Mouse (Mus musculus) liver, embryonic 13.5 days (tissue): ENCODE data around the gene Herc1. TPM values are rescaled to one million over a fixed set of nuclear protein-coding genes. Genes with fewer than 3 reads are reported as not detected.
A peak's percentile ranks its signal among the peaks of the same experiment; 100 is the strongest.

Experiments
- ATAC-seq: fragments of 200-750 bp; cut with Nextera tagmentation; 2 replicates; pipeline ENCODE4 v1.8.0; 2017; ENCODE audit warnings: low read depth, mild to moderate bottlenecking, moderate number of reproducible peaks, moderate library complexity
- DNase-seq: peaks from one replicate; pipeline ENCODE4 v3.0.0; 2022
- H3K27ac ChIP-seq: fragments of 300-500 bp; sonication (generic); 2 replicates; pipeline ENCODE4 v1.5.1; 2015; ENCODE audit warnings: moderate library complexity, mild to moderate bottlenecking, inconsistent platforms
- H3K27me3 ChIP-seq: fragments of 300-500 bp; sonication (generic); 2 replicates; pipeline ENCODE4 v1.6.1; 2015; ENCODE audit warnings: mild to moderate bottlenecking, inconsistent platforms
- H3K36me3 ChIP-seq: fragments of 300-500 bp; sonication (generic); 2 replicates; pipeline ENCODE4 v1.6.1; 2015; ENCODE audit warnings: mild to moderate bottlenecking, inconsistent platforms
- H3K4me1 ChIP-seq: fragments of 300-500 bp; sonication (generic); replicated peaks from 2 replicates; pipeline ENCODE4 v1.6.1; 2015; ENCODE audit warnings: inconsistent platforms
- H3K4me2 ChIP-seq: fragments of 300-500 bp; sonication (generic); 2 replicates; pipeline ENCODE4 v1.6.1; 2015; ENCODE audit warnings: inconsistent platforms, mild to moderate bottlenecking, moderate library complexity
- H3K4me3 ChIP-seq: fragments of 300-500 bp; sonication (generic); replicated peaks from 2 replicates; pipeline ENCODE4 v1.5.1; 2015; ENCODE audit warnings: mild to moderate bottlenecking, inconsistent platforms
- H3K9ac ChIP-seq: fragments of 300-500 bp; sonication (generic); 2 replicates; pipeline ENCODE4 v1.6.1; 2015; ENCODE audit warnings: mild to moderate bottlenecking, inconsistent platforms
- H3K9me3 ChIP-seq: fragments of 300-500 bp; sonication (generic); replicated peaks from 2 replicates; pipeline ENCODE4 v1.6.1; 2016; ENCODE audit warnings: inconsistent platforms
- WGBS: fragments of 180-500 bp; shearing (Covaris S2); methylation state at CpG from one replicate; pipeline ENCODE4 v1.1.7; 2015; ENCODE audit not compliant: insufficient replicate concordance; 5-methylcytosine and 5-hydroxymethylcytosine counted together
- polyA plus RNA-seq: library from polyadenylated mRNA; unstranded; fragments of >200 nt; fragmentation: Nextera tagmentation; extraction: Ambion mirVana; gene quantifications from 2 replicates; pipeline ENCODE4 v1.2.1, GENCODE M21; 2015

Herc1 gene
- polyA plus RNA-seq, 1 experiment from 2014 or later = 26.7 TPM

GRCm38 (mm10) chr9:66504518-66504917 is 154.3 kb downstream of the Herc1 start:
- Histone ChIP-seq H3K4me2 (peak overlapping the region; percentile 72; the same call in 1 of the 2 replicates), H3K4me1 (peaks cover 67% of the 10 kb centered on the region), H3K4me3 (no peak overlapping the region), H3K9ac (peak overlapping the region; percentile 71), H3K36me3 (peaks cover 93% of the 10 kb centered on the region), H3K27me3 (no peaks in the 10 kb centered on the region), H3K9me3 (no peaks in the 10 kb centered on the region), H3K27ac (peak overlapping the region; percentile 98)
- ATAC-seq (no peak), DNase-seq (no peak)
- 88% methylated on average over 13 of the region's 13 CpGs for WGBS

GRCm38 (mm10) chr9:66505141-66505917 is 155.1 kb downstream of the Herc1 start:
- H3K9me3 ChIP-seq = no peaks in the 10 kb centered on the region
- peaks cover 93% of the 10 kb centered on the region for H3K36me3 ChIP-seq
- WGBS = 37% methylated on average over 9 of the region's 9 CpGs
- H3K4me3 ChIP-seq = peak overlapping the region; percentile 35
- H3K4me2 ChIP-seq = peak overlapping the region; percentile 72
- no peaks in the 10 kb centered on the region for H3K27me3 ChIP-seq
- ATAC-seq (peak; percentile 95), DNase-seq (peak; percentile 81)
- H3K9ac ChIP-seq = peak overlapping the region; percentile 71
- H3K4me1 ChIP-seq = peaks cover 75% of the 10 kb centered on the region
- H3K27ac ChIP-seq = peak overlapping the region; percentile 98

GRCm38 (mm10) chr9:66506011-66506410 is 155.8 kb downstream of the Herc1 start:
- H3K4me1 ChIP-seq = peaks cover 82% of the 10 kb centered on the region
- ATAC-seq (no peak), DNase-seq (no peak)
- no peaks in the 10 kb centered on the region for H3K9me3 ChIP-seq
- H3K36me3 ChIP-seq = peaks cover 89% of the 10 kb centered on the region
- peak overlapping the region; percentile 72 for H3K4me2 ChIP-seq
- WGBS = 55% methylated on average over 4 of the region's 4 CpGs
- H3K27ac ChIP-seq = peak overlapping the region; percentile 98
- peak overlapping the region; percentile 70 for H3K9ac ChIP-seq
- peak overlapping the region; percentile 33 for H3K4me3 ChIP-seq
- no peaks in the 10 kb centered on the region for H3K27me3 ChIP-seq

GRCm38 (mm10) chr9:66506424-66506823 is 156.2 kb downstream of the Herc1 start:
- Histone ChIP-seq H3K9me3 (no peaks in the 10 kb centered on the region), H3K4me2 (peak overlapping the region; percentile 72), H3K4me3 (peak overlapping the region; percentile 33), H3K36me3 (peaks cover 85% of the 10 kb centered on the region), H3K4me1 (peaks cover 86% of the 10 kb centered on the region), H3K27me3 (no peaks in the 10 kb centered on the region), H3K9ac (peak overlapping the region; percentile 70), H3K27ac (peak overlapping the region; percentile 98)
- no peak for DNase-seq
- ATAC-seq = no peak

GRCm38 (mm10) chr9:66507684-66508083 is 157.4 kb downstream of the Herc1 start:
- H3K27me3 ChIP-seq = no peaks in the 10 kb centered on the region

GRCm38 (mm10) chr9:66508890-66509399 is 158.7 kb downstream of the Herc1 start:
- DNase-seq = no peak
- no peak for ATAC-seq
- H3K4me3 ChIP-seq = no peak overlapping the region
- H3K4me1 ChIP-seq = peaks cover 93% of the 10 kb centered on the region
- H3K9me3 ChIP-seq = no peaks in the 10 kb centered on the region
- no peaks in the 10 kb centered on the region for H3K27me3 ChIP-seq
- H3K4me2 ChIP-seq = no peak overlapping the region
- no peak overlapping the region for H3K9ac ChIP-seq
- 66% methylated on average over 4 of the region's 4 CpGs for WGBS
- H3K36me3 ChIP-seq = peaks cover 66% of the 10 kb centered on the region
- peak overlapping the region; percentile 43 for H3K27ac ChIP-seq

More at GRCm38 (mm10) chr9:66507684-66508083, 157.4 kb downstream of the Herc1 start:
- Histone ChIP-seq H3K36me3 (peaks cover 72% of the 10 kb centered on the region), H3K9ac (no peak overlapping the region), H3K4me2 (no peak overlapping the region), H3K4me3 (no peak overlapping the region), H3K27ac (peak overlapping the region; percentile 98), H3K9me3 (no peaks in the 10 kb centered on the region), H3K4me1 (peaks cover 89% of the 10 kb centered on the region)
- no peak for ATAC-seq
- WGBS = 87% methylated on average over 3 of the region's 3 CpGs
- DNase-seq = no peak

- Histone ChIP-seq H3K4me3 (peak overlapping the region; percentile 72), H3K9ac (peak overlapping the region; percentile 89), H3K4me1 (peaks cover 85% of the 10 kb centered on the region), H3K27ac (peak overlapping the region; percentile 40), H3K27me3 (no peaks in the 10 kb centered on the region), H3K36me3 (peaks cover 61% of the 10 kb centered on the region), H3K9me3 (no peaks in the 10 kb centered on the region), H3K4me2 (peak overlapping the region; percentile 97)
- WGBS = 89% methylated on average over 7 of the region's 7 CpGs
- DNase-seq (no peak), ATAC-seq (no peak)
Observed at GRCm38 (mm10) chr9:66510351-66510841, 160.1 kb downstream of the Herc1 start.

GRCm38 (mm10) chr9:66510944-66511343 is 160.7 kb downstream of the Herc1 start:
- H3K4me3 ChIP-seq = peak overlapping the region; percentile 72
- no peak for ATAC-seq
- DNase-seq = no peak
- H3K9me3 ChIP-seq = no peaks in the 10 kb centered on the region
- WGBS = 5% methylated on average over 2 of the region's 2 CpGs
- H3K4me2 ChIP-seq = peak overlapping the region; percentile 97
- H3K9ac ChIP-seq = peak overlapping the region; percentile 89
- H3K27me3 ChIP-seq = no peaks in the 10 kb centered on the region
- H3K4me1 ChIP-seq = peaks cover 79% of the 10 kb centered on the region
- peaks cover 61% of the 10 kb centered on the region for H3K36me3 ChIP-seq
- H3K27ac ChIP-seq = peak overlapping the region; percentile 95

GRCm38 (mm10) chr9:66511580-66512350 is 161.5 kb downstream of the Herc1 start:
- peak overlapping the region; percentile 72 for H3K4me3 ChIP-seq
- H3K9me3 ChIP-seq = no peaks in the 10 kb centered on the region
- peak; percentile 84 for DNase-seq
- H3K9ac ChIP-seq = peak overlapping the region; percentile 89
- peaks cover 71% of the 10 kb centered on the region for H3K4me1 ChIP-seq
- peaks cover 61% of the 10 kb centered on the region for H3K36me3 ChIP-seq
- H3K27me3 ChIP-seq = no peaks in the 10 kb centered on the region
- WGBS = under 1% methylated on average over 78 of the region's 78 CpGs
- H3K27ac ChIP-seq = peak overlapping the region; percentile 95
- peak; percentile 84 for ATAC-seq
- H3K4me2 ChIP-seq = peak overlapping the region; percentile 97

GRCm38 (mm10) chr9:66512351-66512671 is 162.1 kb downstream of the Herc1 start:
- peaks cover 61% of the 10 kb centered on the region for H3K36me3 ChIP-seq
- peak overlapping the region; percentile 97 for H3K4me2 ChIP-seq
- WGBS = 0% methylated on average over 8 of the region's 8 CpGs
- H3K27me3 ChIP-seq = no peaks in the 10 kb centered on the region
- no peaks in the 10 kb centered on the region for H3K9me3 ChIP-seq
- H3K9ac ChIP-seq = peak overlapping the region; percentile 89
- DNase-seq (peak; percentile 76), ATAC-seq (peak; percentile 77)
- H3K4me1 ChIP-seq = peaks cover 66% of the 10 kb centered on the region
- peak overlapping the region; percentile 95 for H3K27ac ChIP-seq
- peak overlapping the region; percentile 72 for H3K4me3 ChIP-seq

GRCm38 (mm10) chr9:66513150-66513549 is 162.9 kb downstream of the Herc1 start:
- ATAC-seq = no peak
- Histone ChIP-seq H3K27me3 (no peaks in the 10 kb centered on the region), H3K4me1 (peaks cover 60% of the 10 kb centered on the region), H3K9ac (no peak overlapping the region), H3K4me2 (no peak overlapping the region), H3K36me3 (peaks cover 61% of the 10 kb centered on the region), H3K4me3 (no peak overlapping the region), H3K27ac (peak overlapping the region; percentile 95), H3K9me3 (no peaks in the 10 kb centered on the region)
- no peak for DNase-seq
